Mouse (Mus musculus) limb, embryonic 10.5 days (tissue): ENCODE measurements around the gene Tln2. TPM values are rescaled to one million over a fixed set of nuclear protein-coding genes. Genes with fewer than 3 reads are reported as not detected.

ENCODE experiments used
- DNase-seq: peaks from one replicate; pipeline ENCODE4 v3.0.0-alpha.2; 2017; ENCODE audit warnings: low spot score
- H3K27ac ChIP-seq: fragments of 300-500 bp; sonication (generic); 2 replicates; pipeline ENCODE4 v1.5.1; 2016; ENCODE audit warnings: mild to moderate bottlenecking
- H3K27me3 ChIP-seq: fragments of 300-500 bp; sonication (generic); 2 replicates; pipeline ENCODE4 v1.6.1; 2016; ENCODE audit warnings: low read depth, mild to moderate bottlenecking; ENCODE audit not compliant: poor library complexity, severe bottlenecking
- H3K36me3 ChIP-seq: fragments of 300-500 bp; sonication (generic); 2 replicates; pipeline ENCODE4 v1.6.1; 2016; ENCODE audit warnings: mild to moderate bottlenecking, moderate library complexity
- H3K4me1 ChIP-seq: fragments of 300-500 bp; sonication (generic); 2 replicates; pipeline ENCODE4 v1.6.1; 2016
- H3K4me3 ChIP-seq: fragments of 300-500 bp; sonication (generic); 2 replicates; pipeline ENCODE4 v1.5.1; 2016; ENCODE audit warnings: mild to moderate bottlenecking, moderate library complexity
- H3K9me3 ChIP-seq: fragments of 300-500 bp; sonication (generic); replicated peaks from 2 replicates; pipeline ENCODE4 v1.6.1; 2016; ENCODE audit warnings: mild to moderate bottlenecking
- WGBS: fragments of 180-500 bp; shearing (Covaris S2); methylation state at CpG from one replicate; pipeline ENCODE4 v1.1.7; 2016; 5-methylcytosine and 5-hydroxymethylcytosine counted together
- polyA plus RNA-seq: library from polyadenylated mRNA; unstranded; fragments of >200 nt; fragmentation: Nextera tagmentation; extraction: Ambion mirVana; gene quantifications from 2 replicates; pipeline ENCODE4 v1.2.1, GENCODE M21; 2016

The Tln2 gene
- polyA plus RNA-seq, 1 experiment from 2014 or later, result 40.2 TPM

GRCm38 (mm10) chr9:67235441-67236217 is 323.9 kb downstream of the Tln2 start:
- WGBS, result 63% methylated on average over 12 of the region's 12 CpGs
- no peaks in the 10 kb centered on the region for H3K9me3 ChIP-seq
- no peaks in the 10 kb centered on the region for H3K27me3 ChIP-seq
- no peak for DNase-seq
- no peak overlapping the region for H3K27ac ChIP-seq
- peaks cover 22% of the 10 kb centered on the region for H3K36me3 ChIP-seq
- H3K4me3 ChIP-seq, result no peak overlapping the region
- H3K4me1 ChIP-seq, result peaks cover 14% of the 10 kb centered on the region; the same call in 1 of the 2 replicates

- Histone ChIP-seq H3K9me3 (no peaks in the 10 kb centered on the region), H3K27me3 (no peaks in the 10 kb centered on the region), H3K36me3 (peaks cover 17% of the 10 kb centered on the region), H3K4me1 (peaks cover 15% of the 10 kb centered on the region), H3K27ac (peak overlapping the region; percentile 65; the same call in 1 of the 2 replicates), H3K4me3 (no peak overlapping the region)
- peak; percentile 41 for DNase-seq
- 44% methylated on average over 5 of the region's 5 CpGs for WGBS
Observed at GRCm38 (mm10) chr9:67229033-67229432, 330.5 kb downstream of the Tln2 start.

DNA sequence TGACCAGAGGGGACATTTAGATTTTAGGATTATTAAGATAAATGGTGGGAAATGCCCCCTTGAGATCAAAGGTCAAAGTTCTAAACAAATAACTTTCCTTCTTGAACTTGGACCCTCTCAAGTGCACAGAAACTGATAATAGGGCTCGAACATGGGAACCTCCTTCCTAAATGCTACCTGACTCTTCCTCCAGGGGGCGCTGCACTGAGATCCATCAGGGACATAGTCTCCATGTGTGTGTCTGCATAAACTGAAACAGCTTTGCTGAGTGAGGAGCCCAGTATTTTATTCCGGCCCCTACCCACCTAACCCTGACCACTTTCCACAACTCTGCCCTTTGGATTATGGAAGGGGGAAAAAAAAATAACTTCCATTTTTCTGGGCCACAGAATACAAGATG is 339.1 kb downstream of the Tln2 start:
- Histone ChIP-seq H3K27me3 (no peaks in the 10 kb centered on the region), H3K4me1 (peaks cover 28% of the 10 kb centered on the region), H3K36me3 (peaks cover 39% of the 10 kb centered on the region), H3K9me3 (no peaks in the 10 kb centered on the region), H3K27ac (no peak overlapping the region), H3K4me3 (no peak overlapping the region)
- peak; percentile 46 for DNase-seq
- 58% methylated on average over 3 of the region's 3 CpGs for WGBS

- H3K27ac ChIP-seq, result peak overlapping the region; percentile 34; the same call in 1 of the 2 replicates
- no peaks in the 10 kb centered on the region for H3K27me3 ChIP-seq
- no peaks in the 10 kb centered on the region for H3K9me3 ChIP-seq
- peaks cover 43% of the 10 kb centered on the region for H3K4me1 ChIP-seq
- no peak for DNase-seq
- peaks cover 29% of the 10 kb centered on the region for H3K36me3 ChIP-seq
- WGBS, result 72% methylated on average over 9 of the region's 9 CpGs
- H3K4me3 ChIP-seq, result no peak overlapping the region
Observed at GRCm38 (mm10) chr9:67218001-67218400, 341.5 kb downstream of the Tln2 start.

GRCm38 (mm10) chr9:67214191-67214985 is 345.1 kb downstream of the Tln2 start:
- DNase-seq, result no peak
- Histone ChIP-seq H3K9me3 (no peaks in the 10 kb centered on the region), H3K4me1 (peaks cover 43% of the 10 kb centered on the region), H3K4me3 (no peak overlapping the region), H3K36me3 (peaks cover 13% of the 10 kb centered on the region), H3K27ac (peak overlapping the region; percentile 73), H3K27me3 (no peaks in the 10 kb centered on the region)
- WGBS, result 77% methylated on average over 3 of the region's 3 CpGs

DNA sequence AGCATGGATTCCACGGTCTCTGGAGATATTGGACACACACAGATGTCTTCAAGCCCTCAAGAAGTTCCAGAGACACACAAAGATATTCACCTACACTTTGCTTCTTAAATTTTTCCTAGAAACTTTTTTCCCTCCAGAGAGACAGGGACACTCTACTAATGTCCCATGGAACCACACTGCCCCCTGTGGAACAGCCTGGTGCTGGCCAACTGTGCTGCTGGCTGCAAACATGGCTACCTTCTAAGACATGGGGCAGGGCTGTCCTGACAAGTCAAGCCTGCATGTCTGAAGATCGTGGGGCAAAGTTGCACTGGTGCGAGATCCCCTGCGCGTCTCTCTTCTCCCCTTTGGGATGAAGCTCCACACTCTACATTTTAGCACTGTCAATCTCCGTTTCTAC is 346.2 kb downstream of the Tln2 start:
- no peaks in the 10 kb centered on the region for H3K9me3 ChIP-seq
- WGBS, result 64% methylated on average over 6 of the region's 6 CpGs
- peaks cover 45% of the 10 kb centered on the region for H3K4me1 ChIP-seq
- no peak overlapping the region for H3K4me3 ChIP-seq
- DNase-seq, result peak; percentile 75
- H3K36me3 ChIP-seq, result peaks cover 2% of the 10 kb centered on the region; the same call in 1 of the 2 replicates
- H3K27ac ChIP-seq, result peak overlapping the region; percentile 73
- H3K27me3 ChIP-seq, result no peaks in the 10 kb centered on the region

- no peaks in the 10 kb centered on the region for H3K9me3 ChIP-seq
- no peak overlapping the region for H3K4me3 ChIP-seq
- peaks cover 33% of the 10 kb centered on the region for H3K4me1 ChIP-seq
- no peaks in the 10 kb centered on the region for H3K36me3 ChIP-seq
- 93% methylated on average over 4 of the region's 4 CpGs for WGBS
- no peaks in the 10 kb centered on the region for H3K27me3 ChIP-seq
- H3K27ac ChIP-seq, result no peak overlapping the region
- DNase-seq, result no peak
Observed at GRCm38 (mm10) chr9:67211220-67211619, 348.3 kb downstream of the Tln2 start.

- Histone ChIP-seq H3K4me3 (no peak overlapping the region), H3K9me3 (no peaks in the 10 kb centered on the region), H3K4me1 (peaks cover 28% of the 10 kb centered on the region), H3K27me3 (no peaks in the 10 kb centered on the region), H3K27ac (no peak overlapping the region), H3K36me3 (no peaks in the 10 kb centered on the region)
- WGBS, result 96% methylated on average over 9 of the region's 9 CpGs
- DNase-seq, result no peak
Observed at GRCm38 (mm10) chr9:67209451-67209850, 350.1 kb downstream of the Tln2 start.

GRCm38 (mm10) chr9:67208420-67208819 is 351.1 kb downstream of the Tln2 start:
- H3K27ac ChIP-seq, result 0 out of 2 replicates have a peak overlapping the region, but pooled peaks have one; percentile 5
- H3K36me3 ChIP-seq, result no peaks in the 10 kb centered on the region
- 32% methylated on average over 3 of the region's 3 CpGs for WGBS
- H3K9me3 ChIP-seq, result no peaks in the 10 kb centered on the region
- no peaks in the 10 kb centered on the region for H3K27me3 ChIP-seq
- H3K4me1 ChIP-seq, result peaks cover 20% of the 10 kb centered on the region
- no peak for DNase-seq
- H3K4me3 ChIP-seq, result no peak overlapping the region

- Histone ChIP-seq H3K27me3 (no peaks in the 10 kb centered on the region), H3K4me3 (no peak overlapping the region), H3K27ac (no peak overlapping the region), H3K4me1 (peaks cover 18% of the 10 kb centered on the region), H3K9me3 (no peaks in the 10 kb centered on the region), H3K36me3 (no peaks in the 10 kb centered on the region)
- no peak for DNase-seq
- 77% methylated on average over 4 of the region's 4 CpGs for WGBS
Observed at GRCm38 (mm10) chr9:67205175-67205574, 354.3 kb downstream of the Tln2 start.

- H3K27me3 ChIP-seq, result 0 out of 2 replicates have a peak, but pooled peaks cover 4% of the 10 kb centered on the region
- peaks cover 8% of the 10 kb centered on the region; the same call in 1 of the 2 replicates for H3K4me1 ChIP-seq
- 98% methylated on average over 8 of the region's 8 CpGs for WGBS
- H3K4me3 ChIP-seq, result no peak overlapping the region
- H3K36me3 ChIP-seq, result no peaks in the 10 kb centered on the region
- no peak overlapping the region for H3K27ac ChIP-seq
- H3K9me3 ChIP-seq, result no peaks in the 10 kb centered on the region
- DNase-seq, result no peak
Observed at GRCm38 (mm10) chr9:67196609-67197008, 362.9 kb downstream of the Tln2 start.

GRCm38 (mm10) chr9:67195306-67195705 is 364.2 kb downstream of the Tln2 start:
- H3K27me3 ChIP-seq, result 0 out of 2 replicates have a peak, but pooled peaks cover 8% of the 10 kb centered on the region
- H3K9me3 ChIP-seq, result no peaks in the 10 kb centered on the region
- no peak for DNase-seq
- peaks cover 11% of the 10 kb centered on the region; the same call in 1 of the 2 replicates for H3K4me1 ChIP-seq
- no peak overlapping the region for H3K4me3 ChIP-seq
- 81% methylated on average over 7 of the region's 7 CpGs for WGBS
- H3K27ac ChIP-seq, result no peak overlapping the region
- no peaks in the 10 kb centered on the region for H3K36me3 ChIP-seq
